Mouse (Mus musculus) heart, embryonic 16.5 days (tissue): ENCODE measurements at regions not wholly inside any gene's neighbourhood (a gene's known extent, or its start where the extent isn't known, plus 50 kb on each side); places are given as distances from the start of the nearest gene placed in this dataset.

Source experiments
- ATAC-seq: fragments of 200-750 bp; cut with Nextera tagmentation; replicated peaks from 2 replicates; pipeline ENCODE4 v1.8.0; 2017; ENCODE audit warnings: moderate number of reproducible peaks; ENCODE audit not compliant: insufficient read depth, low FRiP score; ENCODE audit errors: extremely low read depth
- H3K27ac ChIP-seq: fragments of 300-500 bp; sonication (generic); 2 replicates; pipeline ENCODE4 v1.5.1; 2014; ENCODE audit warnings: mild to moderate bottlenecking, low read length, control low read depth, moderate library complexity
- H3K27me3 ChIP-seq: fragments of 300-500 bp; sonication (generic); 2 replicates; pipeline ENCODE4 v1.6.1; 2014; ENCODE audit warnings: low read length, mixed read lengths; ENCODE audit not compliant: control insufficient read depth, insufficient read depth
- H3K36me3 ChIP-seq: fragments of 300-500 bp; sonication (generic); 2 replicates; pipeline ENCODE4 v1.6.1; 2014; ENCODE audit not compliant: control insufficient read depth, insufficient read depth
- H3K4me1 ChIP-seq: fragments of 300-500 bp; sonication (generic); 2 replicates; pipeline ENCODE4 v1.6.1; 2014; ENCODE audit warnings: low read length, mixed read lengths; ENCODE audit not compliant: control insufficient read depth, insufficient read depth
- H3K4me2 ChIP-seq: fragments of 300-500 bp; sonication (generic); 2 replicates; pipeline ENCODE4 v1.6.1; 2014; ENCODE audit warnings: low read depth, mild to moderate bottlenecking, control low read depth, low read length
- H3K4me3 ChIP-seq: fragments of 300-500 bp; sonication (generic); 2 replicates; pipeline ENCODE4 v1.5.1; 2014; ENCODE audit warnings: mild to moderate bottlenecking, control low read depth, low read length
- H3K9ac ChIP-seq: fragments of 300-500 bp; sonication (generic); 2 replicates; pipeline ENCODE4 v1.6.1; 2014; ENCODE audit warnings: low read length, control low read depth
- H3K9me3 ChIP-seq: fragments of 300-500 bp; sonication (generic); replicated peaks from 2 replicates; pipeline ENCODE4 v1.6.1; 2016; ENCODE audit warnings: low read length; ENCODE audit not compliant: control insufficient read depth
- WGBS: fragments of 180-500 bp; shearing (Covaris S2); extraction: QIAGEN DNeasy Blood & Tissue Kit; methylation state at CpG from one replicate; pipeline ENCODE4 v1.1.7; 2014; 5-methylcytosine and 5-hydroxymethylcytosine counted together

GRCm38 (mm10) chr8:25316383-25316782 lies 492.2 kb upstream of the Adam5 start:
- H3K4me2 ChIP-seq: no peak overlapping the region
- 80% methylated on average over 4 of the region's 4 CpGs for WGBS
- H3K4me3 ChIP-seq: no peak overlapping the region
- H3K4me1 ChIP-seq: no peaks in the 10 kb centered on the region
- H3K9ac ChIP-seq: no peak overlapping the region
- H3K36me3 ChIP-seq: no peaks in the 10 kb centered on the region
- ATAC-seq: no peak
- H3K9me3 ChIP-seq: peaks cover 6% of the 10 kb centered on the region; the same call in 1 of the 2 replicates
- no peaks in the 10 kb centered on the region for H3K27me3 ChIP-seq
- no peak overlapping the region for H3K27ac ChIP-seq

- 45% methylated on average over 12 of the region's 12 CpGs for WGBS
- Histone ChIP-seq H3K36me3 (no peaks in the 10 kb centered on the region), H3K9ac (no peak overlapping the region), H3K9me3 (no peaks in the 10 kb centered on the region), H3K27me3 (no peaks in the 10 kb centered on the region), H3K27ac (no peak overlapping the region), H3K4me3 (no peak overlapping the region), H3K4me1 (no peaks in the 10 kb centered on the region), H3K4me2 (no peak overlapping the region)
- ATAC-seq: no peak
Observed at GRCm38 (mm10) chr8:25311811-25312533, 487.8 kb upstream of the Adam5 start.

GRCm38 (mm10) chr8:25307956-25308355 lies 483.8 kb upstream of the Adam5 start:
- Histone ChIP-seq H3K4me2 (no peak overlapping the region), H3K27ac (no peak overlapping the region), H3K9me3 (no peaks in the 10 kb centered on the region), H3K9ac (no peak overlapping the region), H3K4me3 (no peak overlapping the region), H3K27me3 (no peaks in the 10 kb centered on the region), H3K4me1 (peaks cover 5% of the 10 kb centered on the region; the same call in 1 of the 2 replicates), H3K36me3 (no peaks in the 10 kb centered on the region)
- WGBS: 80% methylated on average over 4 of the region's 4 CpGs
- no peak for ATAC-seq

GRCm38 (mm10) chr8:25307511-25307910 lies 483.3 kb upstream of the Adam5 start:
- Histone ChIP-seq H3K9me3 (no peaks in the 10 kb centered on the region), H3K4me1 (peaks cover 5% of the 10 kb centered on the region; the same call in 1 of the 2 replicates), H3K9ac (no peak overlapping the region), H3K4me3 (no peak overlapping the region), H3K27ac (no peak overlapping the region), H3K27me3 (no peaks in the 10 kb centered on the region), H3K36me3 (no peaks in the 10 kb centered on the region), H3K4me2 (no peak overlapping the region)
- ATAC-seq: no peak
- WGBS: 83% methylated on average over 11 of the region's 11 CpGs

- Histone ChIP-seq H3K36me3 (no peaks in the 10 kb centered on the region), H3K9ac (no peak overlapping the region), H3K4me3 (no peak overlapping the region), H3K27me3 (no peaks in the 10 kb centered on the region), H3K27ac (0 out of 2 replicates have a peak overlapping the region, but pooled peaks have one; percentile 22), H3K4me2 (no peak overlapping the region), H3K9me3 (no peaks in the 10 kb centered on the region), H3K4me1 (peaks cover 5% of the 10 kb centered on the region; the same call in 1 of the 2 replicates)
- ATAC-seq: no peak
- 62% methylated on average over 15 of the region's 15 CpGs for WGBS
Observed at GRCm38 (mm10) chr8:25306769-25307491, 482.8 kb upstream of the Adam5 start.
